Comparison of ENCODE assay signal across 11 mouse cellular contexts in the genomic region with DNA sequence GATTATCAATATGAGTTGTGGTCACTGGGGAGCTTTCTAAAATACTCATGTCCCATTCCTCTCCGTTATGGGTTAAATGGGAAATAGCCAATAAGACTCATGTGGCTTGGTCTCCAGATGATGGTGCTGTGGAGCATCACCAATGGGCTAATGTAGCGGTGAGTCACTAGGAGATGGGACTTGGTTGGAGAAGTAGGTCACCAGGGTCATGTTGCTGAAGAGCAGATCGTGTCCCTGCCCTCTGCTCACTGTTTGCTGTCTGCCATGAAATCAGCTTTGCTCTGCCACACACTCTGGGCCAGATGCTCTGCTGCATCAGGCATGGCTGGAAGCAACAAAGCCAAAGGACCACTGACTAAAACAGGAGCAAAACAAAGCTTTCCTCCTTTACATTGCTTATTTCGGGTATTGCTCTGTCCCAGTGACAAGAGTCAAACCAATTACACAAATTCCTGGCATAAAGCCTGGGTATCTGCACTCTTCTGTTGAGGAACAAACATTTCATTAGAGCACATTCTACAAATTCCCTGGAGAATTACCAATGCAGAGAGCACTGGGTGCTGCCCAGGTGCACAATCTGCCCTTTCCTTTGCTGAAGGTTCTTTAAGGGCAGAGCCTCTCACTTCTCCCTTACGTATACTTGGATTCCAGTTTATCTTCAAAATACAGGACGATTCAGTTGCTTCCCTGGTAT. TPM values are rescaled to one million over a fixed set of nuclear protein-coding genes. Genes with fewer than 3 reads are reported as not detected.
DNase-seq lines count a peak whose midpoint lies in the region; ATAC-seq and TF ChIP-seq lines count a peak whose summit lies in the region.
"Had no signal": no experiment of that assay in that cellular context is flagged by ENCODE, and none has a peak within 500 bp of the region (broad histone marks: within the 10 kb centered on the region; RNA-seq: fewer than 3 reads in every experiment).

No protein-coding gene starts in this region.

- H3K9ac ChIP-seq in kidney, embryonic 14.5 days (ENCODE audit: low read depth, low read length): no peak overlapping the region
- H3K9ac ChIP-seq: forebrain, embryonic 13.5 days; heart, embryonic 15.5 days; midbrain, embryonic 13.5 days had no signal

- DNase-seq in cerebellum, postnatal 25 days: no peak
- peak; percentile 69 for DNase-seq in kidney, adult 2 months
- DNase-seq in brain, adult 2 months (ENCODE audit: low read depth, low spot score): peak; percentile 67
- peak; percentile 45 for DNase-seq in lung, postnatal 14 days
- DNase-seq in left cerebral cortex, adult 2 months (ENCODE audit: extremely low spot score in 1 of 2, low spot score in 2 of 2): no peak
- DNase-seq in urinary bladder, adult 2 months (ENCODE audit: low spot score): no peak

- TF ChIP-seq POLR2A in kidney, adult 2 months (IDR thresholded peaks at IDR 0.05; ENCODE audit: low read depth, low read length): no peak

- TF ChIP-seq CTCF in kidney, adult 2 months (conservative IDR thresholded peaks at IDR 0.05; ENCODE audit: insufficient read depth, insufficient read length, low read depth, low read length): no peak; the same call in 1 of the 2 replicates
- TF ChIP-seq CTCF in left cerebral cortex, adult 2 months (IDR thresholded peaks at IDR 0.05): no peak; the same call in 1 of the 2 replicates

- no peaks in the 10 kb centered on the region for H3K9me3 ChIP-seq in kidney, embryonic 14.5 days (ENCODE audit: control insufficient read depth, low read length)
- H3K9me3 ChIP-seq: forebrain, embryonic 13.5 days; heart, embryonic 15.5 days; midbrain, embryonic 13.5 days had no signal

- H3K27ac ChIP-seq in kidney, adult 2 months (ENCODE audit: insufficient read depth, low read depth, low read length): no peak overlapping the region
- no peak overlapping the region for H3K27ac ChIP-seq in kidney, embryonic 14.5 days (ENCODE audit: low read depth, low read length)
- H3K27ac ChIP-seq in left cerebral cortex, adult 2 months: no peak overlapping the region
- H3K27ac ChIP-seq: forebrain, embryonic 13.5 days; heart, embryonic 15.5 days; midbrain, embryonic 13.5 days had no signal

- no peak overlapping the region for H3K4me2 ChIP-seq in kidney, embryonic 14.5 days (replicated peaks; ENCODE audit: low read depth, low read length)
- H3K4me2 ChIP-seq: forebrain, embryonic 13.5 days; heart, embryonic 15.5 days; midbrain, embryonic 13.5 days had no signal

- ATAC-seq in cerebellum, adult (ENCODE audit: insufficient number of reproducible peaks, low FRiP score, low TSS enrichment): peak; percentile 61; the same call in 1 of the 2 replicates
- no peak for ATAC-seq in kidney, embryonic 14.5 days (ENCODE audit: low FRiP score, low TSS enrichment)
- ATAC-seq: forebrain, embryonic 13.5 days; midbrain, embryonic 13.5 days had no signal

- 65% methylated on average over 6 of the region's 6 CpGs for WGBS in kidney, adult 2 months
- 82% methylated on average over 6 of the region's 6 CpGs for WGBS in kidney, embryonic 14.5 days

- 0 out of 2 replicates have a peak, but pooled peaks cover 2% of the 10 kb centered on the region for H3K4me1 ChIP-seq in kidney, adult 2 months (ENCODE audit: control insufficient read depth, insufficient read depth, low read length)
- H3K4me1 ChIP-seq in kidney, embryonic 14.5 days (ENCODE audit: control insufficient read depth, insufficient read depth, low read length): no peaks in the 10 kb centered on the region
- H3K4me1 ChIP-seq: forebrain, embryonic 13.5 days; midbrain, embryonic 13.5 days had no signal

- no peaks in the 10 kb centered on the region for H3K27me3 ChIP-seq in kidney, adult 2 months (replicated peaks; ENCODE audit: control insufficient read depth, insufficient read depth, low read length)
- H3K27me3 ChIP-seq in kidney, embryonic 14.5 days (ENCODE audit: control insufficient read depth, insufficient read depth, low read length): no peaks in the 10 kb centered on the region
- H3K27me3 ChIP-seq: forebrain, embryonic 13.5 days; heart, embryonic 15.5 days; midbrain, embryonic 13.5 days had no signal

- H3K36me3 ChIP-seq in kidney, adult 2 months (ENCODE audit: control insufficient read depth, insufficient read depth, low read length): no peaks in the 10 kb centered on the region
- H3K36me3 ChIP-seq in kidney, embryonic 14.5 days (ENCODE audit: control insufficient read depth, insufficient read depth, low read length): no peaks in the 10 kb centered on the region; the same call in 1 of the 2 replicates
- H3K36me3 ChIP-seq: heart, embryonic 15.5 days had no signal

- intact Hi-C loops in left cerebral cortex, adult 2 months (cut with DNase I): no loop called here

- no peak overlapping the region for H3K4me3 ChIP-seq in kidney, adult 2 months (ENCODE audit: insufficient read depth, low read depth, low read length)
- H3K4me3 ChIP-seq in kidney, embryonic 14.5 days (ENCODE audit: low read length): no peak overlapping the region
- H3K4me3 ChIP-seq in left cerebral cortex, adult 2 months: no peak overlapping the region
- H3K4me3 ChIP-seq: forebrain, embryonic 13.5 days; heart, embryonic 15.5 days; midbrain, embryonic 13.5 days had no signal

RNA-seq across cellular contexts. Expression of a gene that starts 58.8 kb away (rescaled TPM):
- 6.2 and 7.4 TPM in 2 replicates for polyA plus RNA-seq in kidney, adult 2 months (2012; rRNA removed)
- polyA plus RNA-seq in kidney, embryonic 14.5 days (2014; fragmentation: Nextera tagmentation; extraction: Ambion mirVana): 28.8 and 30.9 TPM in 2 replicates
- total RNA-seq in left cerebral cortex, adult 2 months (2021): 10 to 100 TPM; 21.6 to 22.4 TPM
- polyA plus RNA-seq in urinary bladder, adult 2 months (2012; rRNA removed): 11.4 and 12.8 TPM in 2 replicates

RNA-seq across cellular contexts. Expression of a gene that starts 59.1 kb away (rescaled TPM):
- 8.6 and 9.8 TPM in 2 replicates for polyA plus RNA-seq in kidney, adult 2 months (2012; rRNA removed)
- 7.4 and 9.0 TPM in 2 replicates for polyA plus RNA-seq in kidney, embryonic 14.5 days (2014; fragmentation: Nextera tagmentation; extraction: Ambion mirVana)
- 10 to 100 TPM; 45.7 to 48.0 TPM for total RNA-seq in left cerebral cortex, adult 2 months (2021)
- 9.5 and 9.9 TPM in 2 replicates for polyA plus RNA-seq in urinary bladder, adult 2 months (2012; rRNA removed)

Comparison
In these comparisons a context has a peak if more than half of its experiments do, and no peak if none do; other contexts are left out.
1. DNase-seq: peak in kidney, adult 2 months (single experiment), brain, adult 2 months (single experiment) and lung, postnatal 14 days (single experiment); none in cerebellum, postnatal 25 days (0 of 2), left cerebral cortex, adult 2 months (0 of 2) and urinary bladder, adult 2 months (single experiment).